Mouse (Mus musculus) frontal cortex, postnatal 14 days (tissue): Measurements from ENCODE around the gene Zscan18.
"Not testable (repeated sequence)": the region's sequence is repeated elsewhere in the genome, so short reads cannot be mapped to it uniquely, and the experiment has no call there.

Source experiments
- DNase-seq, 2 experiments: peaks; one replicate each; pipeline ENCODE4 v3.0.0; 2022; ENCODE audit warnings: low spot score in 2 of 2

The Zscan18 gene

DNA sequence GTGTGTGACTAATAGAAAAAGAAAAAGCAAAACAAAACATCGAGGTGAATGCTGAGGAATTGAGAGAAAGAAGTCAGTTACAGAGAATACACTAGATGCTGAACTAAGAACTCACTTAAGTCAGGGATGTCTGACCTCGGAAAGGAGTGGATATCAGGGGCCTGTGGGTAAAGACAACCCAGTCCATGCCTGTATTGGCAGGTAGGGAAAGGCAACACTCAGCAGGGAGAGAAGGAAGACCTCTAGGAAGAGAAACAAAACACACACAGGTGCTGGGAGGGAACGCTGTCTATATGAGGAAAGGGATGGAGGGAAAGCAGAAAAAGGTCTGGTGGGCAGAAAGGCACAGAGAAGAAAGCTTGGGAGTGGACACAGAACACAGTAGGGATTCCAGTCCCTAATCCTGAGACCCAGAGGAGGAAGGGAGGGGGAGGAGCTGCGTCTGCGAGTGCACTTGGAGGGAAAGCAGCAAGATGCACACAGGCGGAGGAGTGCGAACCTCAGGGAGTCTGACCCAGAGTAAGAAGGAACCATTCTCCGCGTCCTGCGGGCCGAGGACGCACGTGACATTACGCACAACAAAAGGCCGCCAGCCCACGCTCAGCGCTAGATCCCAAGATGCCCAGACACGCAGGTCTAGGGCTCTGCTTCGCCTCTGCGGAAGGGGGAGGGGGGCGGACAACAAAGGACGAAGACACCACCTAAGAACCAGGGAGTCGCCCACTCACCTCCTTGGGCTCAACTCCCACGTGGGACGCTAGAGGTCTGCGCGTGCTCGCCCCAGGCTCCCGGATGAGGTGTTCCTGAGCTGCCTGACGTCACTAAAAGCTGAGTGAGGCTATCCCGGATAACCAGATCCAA, at the start of gene Zscan18:
Gene Zscan18 (minus strand): TSS at position 770 of the 861 bp plus-strand sequence.
- DNase-seq: peak; percentile 72 to 86

DNA sequence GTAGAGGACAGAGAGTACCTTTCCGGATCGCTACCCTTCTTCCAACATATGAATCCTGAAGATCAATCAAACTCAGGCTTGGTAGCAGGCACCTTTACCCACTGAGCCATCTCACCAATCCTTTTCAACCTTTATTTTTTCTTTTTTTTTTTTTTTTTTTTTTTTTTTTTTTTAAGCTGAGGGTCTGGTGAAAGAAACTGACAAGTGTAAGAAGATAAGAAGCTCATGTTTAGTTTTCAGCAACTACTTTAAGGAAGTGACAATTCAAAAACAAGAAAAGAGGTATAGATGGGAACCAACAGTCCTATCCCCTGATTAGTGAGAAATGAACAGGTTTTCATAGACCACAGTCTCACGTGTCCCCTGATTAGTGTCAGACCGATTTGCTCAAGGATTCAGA, 32.3 kb upstream of the Zscan18 start:
- no peak for DNase-seq

DNA sequence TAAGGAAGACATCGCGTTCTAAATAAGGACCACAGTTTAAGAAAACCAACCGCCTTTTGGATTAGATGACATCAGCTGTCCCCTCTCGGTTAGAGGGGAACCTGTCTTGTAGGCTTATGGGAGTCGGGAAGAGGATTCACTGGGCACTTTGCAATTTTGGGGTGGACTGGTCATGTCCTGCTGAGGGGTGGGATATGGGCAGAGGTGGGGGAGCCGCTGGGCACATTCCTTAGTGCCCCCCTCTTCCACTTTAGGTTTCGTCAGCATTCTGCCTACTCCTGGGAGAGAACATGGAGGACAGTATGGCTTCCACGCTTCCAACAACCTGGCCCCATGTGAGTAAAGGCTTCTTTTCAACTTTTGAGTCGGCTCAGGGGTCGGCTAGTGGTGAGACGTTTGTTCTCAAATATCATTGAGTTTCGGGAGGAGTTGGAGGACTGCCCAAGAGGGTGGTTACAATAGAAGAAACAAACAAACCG, 31.8 kb upstream of the Zscan18 start:
- no peak for DNase-seq

DNA sequence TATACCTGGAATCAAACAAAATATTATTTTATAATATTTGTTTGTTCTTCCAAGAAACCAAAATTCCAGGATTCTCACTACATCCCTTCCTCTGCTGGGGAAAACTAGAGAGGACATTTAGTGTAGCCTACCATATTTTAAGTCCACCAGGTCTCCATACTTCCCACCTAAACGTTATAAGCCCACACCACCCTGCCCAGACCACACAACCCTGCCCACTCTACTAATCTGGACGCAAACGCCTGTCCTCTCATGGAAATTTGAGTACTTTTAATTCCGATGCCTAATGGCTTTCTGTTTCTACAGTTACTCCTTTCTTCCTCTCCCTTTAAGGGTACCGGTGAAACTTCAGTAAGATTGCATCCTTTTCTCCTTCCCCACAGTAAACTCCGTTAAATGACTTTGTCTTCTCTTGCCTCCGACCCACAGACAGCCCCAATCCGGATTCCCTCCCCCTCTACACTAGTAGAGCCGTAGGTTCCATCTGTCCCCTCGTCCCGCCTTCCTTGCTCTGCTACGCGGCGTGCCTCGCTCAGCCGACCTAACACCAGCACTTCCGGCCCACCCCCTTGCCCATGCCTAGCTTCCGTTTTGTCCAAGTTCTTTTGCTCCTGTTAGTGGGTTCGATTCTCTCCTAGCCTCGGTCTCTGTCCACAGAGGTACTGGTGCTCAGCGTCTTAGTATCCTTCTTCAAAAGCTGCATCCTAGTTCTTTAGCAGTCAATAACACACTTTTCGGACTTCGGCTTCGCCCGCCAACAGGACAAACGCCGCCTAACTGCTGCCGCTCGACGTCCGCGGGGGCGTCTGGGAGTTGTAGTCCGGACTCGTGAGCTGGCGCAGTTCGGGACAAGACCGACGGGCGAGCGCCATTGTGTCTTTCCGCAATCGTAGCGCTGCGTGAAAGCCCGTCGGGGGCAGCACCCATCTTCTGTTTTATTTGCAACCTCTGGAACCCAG, 31.0 kb upstream of the Zscan18 start, which contains the start of gene Zfp110:
Gene Zfp110 (plus strand): TSS at position 600 of the 959 bp plus-strand sequence.
- DNase-seq: peak; percentile 71 to 74

DNA sequence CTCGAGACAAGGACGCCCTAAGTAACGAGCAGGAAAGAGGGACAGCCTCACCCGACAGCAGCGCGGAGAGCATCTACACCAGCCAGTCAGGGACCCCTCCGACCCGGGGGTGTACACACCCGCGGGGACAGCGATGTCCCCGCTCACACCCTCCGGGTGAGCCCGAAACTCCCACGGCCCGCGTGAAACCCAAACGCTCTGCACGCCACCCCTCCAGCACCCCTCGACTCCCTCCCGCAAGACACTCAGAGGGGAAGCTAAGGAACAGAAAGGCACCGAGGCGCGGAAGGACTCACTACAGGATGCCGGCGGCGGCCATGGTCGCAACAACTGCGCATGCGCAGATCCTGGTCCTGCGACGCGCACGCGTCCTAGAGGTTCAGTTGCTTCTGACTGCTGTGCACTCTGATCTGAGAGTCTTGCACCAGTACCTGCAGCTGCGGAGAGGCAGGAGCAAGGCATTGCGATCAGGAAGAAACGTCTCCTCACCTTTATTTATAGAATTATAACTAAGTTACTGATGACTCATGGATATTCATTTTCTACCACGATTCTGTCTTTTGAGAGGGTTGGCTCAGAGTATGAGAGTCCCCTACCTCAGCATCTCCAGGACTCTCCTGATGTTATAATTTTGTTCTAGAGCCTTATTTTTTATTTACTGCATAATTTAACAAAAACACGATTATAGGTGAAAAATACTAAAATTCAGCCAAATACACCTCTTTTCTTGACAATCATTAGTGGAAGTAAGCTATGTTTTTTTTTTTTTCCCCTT, 15.3 kb upstream of the Zscan18 start, which contains the start of gene Zfp329:
Gene Zfp329 (minus strand): TSS at position 338 of the 775 bp plus-strand sequence.
- DNase-seq: peak; percentile 88 to 91

DNA sequence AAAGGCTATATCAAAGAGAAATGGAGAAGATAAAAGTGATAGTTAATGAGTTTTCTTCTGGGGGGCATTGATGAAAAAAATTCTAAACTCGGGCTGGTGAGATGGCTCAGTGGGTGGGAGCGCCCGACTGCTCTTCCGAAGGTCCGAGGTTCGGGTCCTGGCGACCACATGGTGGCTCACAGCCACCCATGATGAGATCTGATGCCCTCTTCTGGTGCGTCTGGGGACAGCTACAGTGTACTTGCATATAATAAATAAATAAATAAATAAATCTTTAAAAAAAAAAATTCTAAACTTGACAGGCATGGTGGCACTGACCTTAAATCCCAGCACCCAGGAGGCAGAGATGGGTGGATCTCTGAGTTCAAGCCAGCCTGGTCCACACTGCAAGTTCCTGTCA, 12.1 kb upstream of the Zscan18 start:
- DNase-seq: no peak

DNA sequence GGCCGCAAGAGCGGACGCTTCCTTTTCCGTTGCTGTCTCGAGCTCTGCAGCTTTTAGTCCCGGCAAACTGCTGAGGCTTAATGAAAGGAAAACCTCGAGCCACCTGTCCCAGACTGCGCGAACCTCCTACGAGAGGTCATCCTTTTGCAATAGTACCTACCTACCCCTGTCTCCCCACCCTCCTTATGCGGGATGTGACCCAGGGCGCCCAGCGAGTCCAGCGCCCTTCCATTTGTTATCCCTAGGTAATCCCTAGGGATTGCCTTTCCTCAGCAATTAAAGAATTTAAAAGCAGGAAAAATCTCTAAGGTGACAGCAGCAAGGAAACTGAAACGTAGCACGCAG, 264 bp upstream of the Zscan18 start:
- DNase-seq: no peak

DNA sequence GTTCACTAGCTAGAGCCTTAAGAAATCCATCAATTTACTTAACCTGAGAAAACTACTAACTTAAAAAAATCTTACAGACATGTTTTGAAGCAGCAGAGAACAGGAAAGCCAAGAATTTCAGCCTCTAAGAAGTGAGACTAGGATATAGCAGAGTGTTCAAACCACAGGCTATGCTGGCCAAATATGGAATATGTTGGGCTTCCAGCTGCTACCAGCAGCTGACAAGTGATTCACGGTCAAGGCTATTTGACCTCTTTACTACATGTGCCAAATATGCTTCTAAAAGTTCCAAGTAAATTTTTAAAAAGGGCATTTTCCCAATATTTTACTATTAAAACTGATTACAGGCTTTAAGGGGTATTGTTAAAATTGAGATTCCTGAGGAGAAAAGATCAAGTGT, 3.9 kb downstream of the Zscan18 start:
- DNase-seq: no peak

DNA sequence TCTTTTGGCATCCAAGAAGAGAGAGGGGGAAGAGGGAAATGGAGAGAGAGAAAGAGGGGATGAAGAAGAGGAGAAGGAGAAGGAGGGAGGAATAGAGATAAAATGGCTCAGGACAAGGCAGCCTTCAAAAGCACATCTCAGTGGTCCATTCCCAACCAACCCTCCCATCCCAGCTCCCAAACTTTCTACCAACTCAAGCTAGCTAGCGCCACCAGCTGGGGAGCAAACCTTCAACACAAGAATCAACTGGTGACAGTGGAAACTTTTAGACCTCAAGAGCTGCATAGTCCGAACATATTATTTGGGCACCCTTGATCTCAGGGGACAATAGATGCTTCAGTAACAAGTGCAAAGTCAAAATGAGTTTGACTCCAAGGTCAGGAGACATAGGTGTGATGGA, 5.5 kb downstream of the Zscan18 start:
- no peak for DNase-seq

DNA sequence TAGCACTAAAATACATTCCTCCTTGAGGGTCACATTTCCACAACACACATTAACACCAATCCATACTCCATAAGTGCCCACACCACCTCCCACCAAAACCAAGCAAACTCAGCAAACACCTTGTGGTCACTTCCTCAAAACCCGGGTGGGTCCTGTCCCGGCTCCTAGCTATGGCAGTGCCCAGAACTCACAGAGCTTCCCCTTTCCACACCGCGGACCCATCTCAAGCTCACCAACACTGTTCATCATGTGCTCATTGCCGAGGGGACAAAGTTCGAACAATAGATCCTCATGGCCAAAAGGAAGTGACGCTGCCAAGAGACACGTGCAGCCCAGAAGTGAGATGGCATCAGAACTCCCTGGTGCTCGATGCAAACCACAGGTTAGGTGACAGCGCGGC, 10.8 kb downstream of the Zscan18 start:
- DNase-seq: not testable (repeated sequence)

DNA sequence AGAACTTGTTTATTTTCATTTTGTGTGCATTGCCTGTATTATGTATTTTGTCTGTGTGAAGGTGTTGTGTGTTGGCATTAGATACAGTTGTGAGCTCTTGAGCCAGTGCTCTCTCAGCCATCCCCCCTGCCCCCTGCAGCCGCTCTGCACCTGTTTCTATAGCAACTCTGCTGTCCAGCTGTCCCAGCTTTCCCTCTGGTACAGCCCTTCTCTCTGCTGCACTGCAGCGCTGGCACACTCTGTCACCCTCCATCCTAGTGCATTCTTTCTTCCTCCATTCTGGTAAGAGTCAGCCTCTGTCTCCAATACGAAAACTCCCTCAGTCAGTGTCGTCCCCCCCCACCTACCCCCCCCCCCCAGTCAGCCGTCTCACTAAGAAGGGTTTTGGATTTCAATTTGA, 15.4 kb downstream of the Zscan18 start:
- DNase-seq: no peak

DNA sequence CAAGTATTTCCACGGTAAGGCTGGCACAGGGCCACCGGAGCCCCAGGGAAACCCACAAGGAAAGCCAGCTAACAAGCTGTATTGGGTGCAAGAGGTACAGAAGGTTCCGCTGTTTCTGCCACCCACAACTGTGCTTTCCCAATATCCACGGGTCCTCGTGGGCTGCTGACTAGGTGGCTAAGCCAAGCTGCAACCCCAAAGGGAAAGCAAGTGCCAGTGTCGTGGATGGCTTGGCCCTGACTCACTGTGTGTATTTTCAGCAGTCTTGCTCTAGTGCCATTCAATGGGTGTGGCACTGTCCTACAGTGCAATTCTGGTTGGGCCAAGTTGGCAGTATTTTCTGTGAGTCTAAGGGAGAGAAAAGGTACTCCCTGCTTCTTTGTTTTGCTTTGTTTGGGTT, 16.1 kb downstream of the Zscan18 start:
- DNase-seq: no peak

DNA sequence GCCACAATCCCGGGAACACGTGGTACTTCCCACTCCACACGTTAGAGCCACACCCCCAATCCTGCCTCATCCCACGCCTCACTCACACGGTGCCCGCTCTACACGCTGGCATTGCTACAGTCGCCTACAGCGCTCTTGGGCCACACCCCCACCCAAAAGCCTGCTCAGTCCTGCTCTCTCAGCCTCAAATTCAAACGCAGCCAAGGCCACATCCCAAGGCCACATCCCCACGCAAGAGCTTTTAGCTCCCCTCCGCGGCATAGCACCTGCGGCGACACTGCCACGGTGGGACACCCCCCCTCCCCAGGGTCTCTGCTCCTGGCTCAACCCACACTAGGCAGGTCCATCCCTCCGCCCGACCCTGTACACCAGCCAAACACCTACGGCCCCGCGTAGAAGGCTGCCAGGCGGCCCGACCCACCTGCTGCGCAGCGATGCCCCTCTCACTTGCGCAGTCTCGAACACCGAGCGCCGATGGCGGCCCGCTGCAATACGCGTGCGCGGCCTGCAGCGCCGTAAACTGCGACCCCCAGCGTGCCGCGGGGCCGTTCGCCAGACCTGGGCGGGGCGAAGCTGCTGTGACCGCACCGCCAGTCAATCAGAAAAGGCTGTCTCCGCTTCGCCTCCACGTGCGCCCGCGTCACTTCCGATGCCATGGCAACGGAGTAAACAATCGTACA, 23.1 kb downstream of the Zscan18 start:
- peak; percentile 81 to 82 for DNase-seq

DNA sequence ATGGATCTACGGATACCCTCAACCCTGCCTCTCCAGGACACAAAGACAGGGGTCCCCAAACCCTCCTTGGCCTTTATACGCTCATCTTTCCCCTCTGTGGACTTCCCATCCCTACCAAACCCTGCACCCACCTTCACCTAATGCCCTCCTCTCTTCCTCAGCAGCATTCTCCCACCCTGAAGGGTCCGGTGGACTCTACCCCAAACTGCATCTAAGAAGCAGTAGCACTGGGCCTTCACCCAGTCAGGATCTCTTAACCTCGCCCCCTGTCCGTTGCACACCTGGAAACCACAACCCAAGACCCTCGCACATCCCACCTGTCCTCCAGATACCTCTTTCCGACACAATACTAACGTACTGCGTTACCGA, 23.7 kb downstream of the Zscan18 start:
- no peak for DNase-seq

DNA sequence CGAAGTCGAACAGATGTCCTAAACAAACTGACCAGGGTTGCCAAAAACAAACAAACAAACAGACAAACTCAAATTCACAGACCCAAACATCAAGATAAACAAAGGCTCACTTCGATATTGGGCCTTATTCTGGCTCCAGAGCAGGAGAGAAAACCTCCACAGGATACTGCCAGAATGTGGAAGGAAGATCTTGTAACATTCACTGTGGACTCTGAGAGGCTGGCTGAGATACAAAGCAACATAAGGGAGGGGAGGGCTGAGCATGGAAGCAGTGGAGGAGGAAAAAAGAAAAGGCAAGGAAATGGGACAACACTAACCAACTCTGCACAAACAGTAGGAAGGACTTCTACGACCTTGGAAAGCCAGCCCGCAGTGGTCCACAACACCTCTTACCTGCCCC, 24.3 kb downstream of the Zscan18 start:
- no peak for DNase-seq

DNA sequence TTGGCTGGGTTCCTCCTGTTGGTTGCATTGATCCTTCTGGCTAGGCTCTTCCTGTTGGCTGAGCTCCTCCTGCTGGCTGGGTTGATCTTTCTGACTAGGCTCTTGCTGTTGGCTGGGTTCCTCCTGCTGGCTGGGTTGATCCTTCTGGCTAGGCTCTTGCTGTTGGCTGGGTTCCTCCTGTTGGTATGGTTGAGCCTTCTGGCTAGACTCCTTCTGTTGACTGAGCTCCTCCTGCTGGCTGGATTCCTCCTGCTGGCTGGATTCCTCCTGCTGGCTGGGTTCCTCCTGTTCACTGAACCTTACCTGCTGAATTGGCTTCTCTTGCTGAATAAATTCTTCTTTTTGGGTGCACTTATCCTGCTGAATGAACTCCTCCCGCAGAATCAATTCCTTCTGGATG, 28.8 kb downstream of the Zscan18 start:
- peak in 1 of 2 experiments; percentile 29 for DNase-seq

DNA sequence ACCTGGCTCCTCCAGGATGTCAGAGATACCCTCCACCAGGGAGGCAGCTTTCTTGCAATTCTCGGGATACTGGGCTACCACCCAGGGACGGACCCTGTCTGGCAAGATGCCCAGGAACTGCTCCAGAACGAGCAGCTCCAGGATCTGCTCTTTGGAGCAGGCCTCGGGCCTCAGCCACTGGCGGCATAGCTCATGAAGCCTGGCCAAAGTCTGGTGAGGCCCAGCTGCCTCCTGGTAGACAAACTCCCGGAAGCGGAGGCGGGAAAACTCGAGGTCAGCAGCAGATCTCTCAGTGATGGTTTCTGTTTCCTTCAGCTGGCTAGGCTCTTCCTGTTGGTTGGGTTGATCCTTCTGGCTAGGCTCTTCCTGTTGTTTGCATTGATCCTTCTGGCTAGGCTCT, 29.3 kb downstream of the Zscan18 start:
- no peak for DNase-seq

DNA sequence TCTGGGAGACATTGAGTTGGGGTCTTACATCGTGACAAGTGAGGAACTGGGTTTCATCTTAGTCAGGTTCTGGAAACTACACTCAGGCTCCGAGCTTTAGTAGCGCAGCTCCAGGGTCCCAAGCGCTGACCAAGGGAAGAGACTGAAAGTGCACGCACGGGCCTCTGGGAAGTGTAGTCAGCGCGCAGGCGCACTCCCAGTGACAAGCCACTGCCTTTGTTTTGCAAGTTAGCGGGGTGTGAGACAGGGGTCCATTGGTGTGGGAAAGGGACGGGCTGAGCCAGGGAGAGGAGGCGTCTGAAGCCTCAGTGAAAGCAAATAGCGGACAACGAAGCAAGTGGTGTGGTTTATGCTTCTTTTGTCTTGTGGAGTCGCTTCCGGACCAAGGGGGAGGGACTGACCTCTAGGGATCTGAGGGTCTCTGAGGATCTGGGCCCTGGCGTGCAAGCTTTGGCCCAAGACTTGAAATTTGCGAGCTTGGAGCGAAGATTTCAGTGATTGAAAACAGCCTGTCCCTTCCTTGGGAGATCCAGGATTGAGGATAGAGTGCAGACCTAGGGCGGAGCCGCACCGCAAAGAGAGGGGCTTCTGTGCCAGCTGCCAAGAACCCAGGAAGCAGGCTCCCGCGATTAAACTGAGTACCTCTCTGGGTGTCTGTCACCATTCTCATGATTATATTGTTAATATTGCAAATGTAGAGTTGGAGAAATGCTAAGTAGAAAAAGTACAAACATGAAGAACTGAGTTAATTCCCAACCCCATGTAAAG, 53.8 kb downstream of the Zscan18 start:
- no peak for DNase-seq

DNA sequence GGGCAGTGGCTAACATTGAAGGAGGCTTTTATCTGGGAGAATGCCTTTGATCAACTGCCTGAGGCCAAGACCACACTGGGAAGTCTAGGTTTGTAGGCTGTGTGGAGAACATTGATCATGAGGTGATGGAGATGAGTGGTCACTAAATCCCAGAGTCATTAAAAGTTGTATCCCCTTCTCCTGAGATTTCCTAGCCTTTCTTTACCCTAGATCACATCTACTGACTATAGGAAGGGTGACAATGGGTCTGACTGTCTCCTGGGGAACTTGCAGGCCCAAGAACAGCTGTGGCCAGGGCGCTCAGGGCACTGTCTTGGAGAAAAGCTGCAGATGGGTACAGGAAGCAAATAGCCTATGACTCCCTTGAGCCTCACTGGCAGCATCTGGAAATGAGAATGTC, 68.5 kb downstream of the Zscan18 start, which contains the start of gene Vmn2r56:
Gene Vmn2r56 (minus strand): TSS at position 101 of the 400 bp plus-strand sequence.
- DNase-seq: no peak
